Mouse (Mus musculus): ENCODE measurements around the gene Ank3.

Gene Ank3

GRCm38 (mm10) chr10:69471841-69472240, 73.3 kb downstream of the Ank3 start:
- DNase-seq (ENCODE audit: low spot score in 2 of 2): no peak

- DNase-seq (ENCODE audit: low spot score in 2 of 2): no peak
Measured at GRCm38 (mm10) chr10:69476871-69477270, 78.3 kb downstream of the Ank3 start.

GRCm38 (mm10) chr10:69477656-69478055, 79.1 kb downstream of the Ank3 start:
- DNase-seq (ENCODE audit: low spot score in 2 of 2): no peak

- no peak for DNase-seq (ENCODE audit: low spot score in 2 of 2)
Measured at GRCm38 (mm10) chr10:69478831-69479230, 80.3 kb downstream of the Ank3 start.

- no peak for DNase-seq (ENCODE audit: low spot score in 2 of 2)
Measured at GRCm38 (mm10) chr10:69485191-69485786, 86.7 kb downstream of the Ank3 start.

- no peak for DNase-seq (ENCODE audit: low spot score in 2 of 2)
Measured at GRCm38 (mm10) chr10:69490182-69490581, 91.6 kb downstream of the Ank3 start.

- no peak for DNase-seq (ENCODE audit: low spot score in 2 of 2)
Measured at GRCm38 (mm10) chr10:69491975-69492374, 93.4 kb downstream of the Ank3 start.

- no peak for DNase-seq (ENCODE audit: low spot score in 2 of 2)
Measured at GRCm38 (mm10) chr10:69497382-69497781, 98.8 kb downstream of the Ank3 start.

GRCm38 (mm10) chr10:69500171-69500860, 101.7 kb downstream of the Ank3 start:
- DNase-seq (ENCODE audit: low spot score in 2 of 2): no peak

- DNase-seq (ENCODE audit: low spot score in 2 of 2): no peak
Measured at GRCm38 (mm10) chr10:69503791-69504190, 105.2 kb downstream of the Ank3 start.

GRCm38 (mm10) chr10:69507719-69508118, 109.1 kb downstream of the Ank3 start:
- DNase-seq (ENCODE audit: low spot score in 2 of 2): no peak

GRCm38 (mm10) chr10:69510392-69510791, 111.8 kb downstream of the Ank3 start:
- no peak for DNase-seq (ENCODE audit: low spot score in 2 of 2)

GRCm38 (mm10) chr10:69511234-69511633, 112.7 kb downstream of the Ank3 start:
- no peak for DNase-seq (ENCODE audit: low spot score in 2 of 2)

- peak in 1 of 2 experiments; percentile 9 for DNase-seq (ENCODE audit: low spot score in 2 of 2)
Measured at GRCm38 (mm10) chr10:69521977-69522376, 123.4 kb downstream of the Ank3 start.

GRCm38 (mm10) chr10:69523202-69523601, 124.6 kb downstream of the Ank3 start:
- DNase-seq (ENCODE audit: low spot score in 2 of 2): no peak

GRCm38 (mm10) chr10:69527318-69527717, 128.7 kb downstream of the Ank3 start:
- DNase-seq (ENCODE audit: low spot score in 2 of 2): no peak

GRCm38 (mm10) chr10:69528746-69529145, 130.2 kb downstream of the Ank3 start:
- DNase-seq (ENCODE audit: low spot score in 2 of 2): no peak

- DNase-seq (ENCODE audit: low spot score in 2 of 2): no peak
Measured at GRCm38 (mm10) chr10:69530326-69530725, 131.8 kb downstream of the Ank3 start.

- DNase-seq (ENCODE audit: low spot score in 2 of 2): no peak
Measured at GRCm38 (mm10) chr10:69531569-69531968, 133.0 kb downstream of the Ank3 start.

- no peak for DNase-seq (ENCODE audit: low spot score in 2 of 2)
Measured at GRCm38 (mm10) chr10:69532169-69532730, 133.7 kb downstream of the Ank3 start.

- peak in 1 of 2 experiments; percentile 33 for DNase-seq (ENCODE audit: low spot score in 2 of 2)
Measured at GRCm38 (mm10) chr10:69533505-69534388, 135.2 kb downstream of the Ank3 start.

- no peak for DNase-seq (ENCODE audit: low spot score in 2 of 2)
Measured at GRCm38 (mm10) chr10:69534716-69535115, 136.1 kb downstream of the Ank3 start.
